Mouse (Mus musculus) midbrain, embryonic 14.5 days (tissue): ENCODE measurements around the gene Nps. TPM values are rescaled to one million over a fixed set of nuclear protein-coding genes. Genes with fewer than 3 reads are reported as not detected.
"Not testable (repeated sequence)": the region's sequence is repeated elsewhere in the genome, so short reads cannot be mapped to it uniquely, and the experiment has no call there.

Experiments used
- ATAC-seq: fragments of 200-750 bp; cut with Nextera tagmentation; 2 replicates; pipeline ENCODE4 v1.8.0; 2017; ENCODE audit warnings: moderate number of reproducible peaks, moderate library complexity; ENCODE audit not compliant: low FRiP score, low TSS enrichment
- DNase-seq: peaks from one replicate; pipeline ENCODE4 v3.0.0-alpha.2; 2015
- H3K27ac ChIP-seq: fragments of 300-500 bp; sonication (generic); replicated peaks from 2 replicates; pipeline ENCODE4 v1.5.1; 2014; ENCODE audit warnings: mild to moderate bottlenecking, low read depth, low read length, moderate library complexity
- H3K27me3 ChIP-seq: fragments of 300-500 bp; sonication (generic); 2 replicates; pipeline ENCODE4 v1.6.1; 2014; ENCODE audit warnings: low read length, control low read depth, mixed read lengths; ENCODE audit not compliant: control insufficient read depth, insufficient read depth
- H3K36me3 ChIP-seq: fragments of 300-500 bp; sonication (generic); 2 replicates; pipeline ENCODE4 v1.6.1; 2014; ENCODE audit warnings: low read length, control low read depth; ENCODE audit not compliant: control insufficient read depth, insufficient read depth
- H3K4me1 ChIP-seq: fragments of 300-500 bp; sonication (generic); 2 replicates; pipeline ENCODE4 v1.6.1; 2014; ENCODE audit warnings: mild to moderate bottlenecking, antibody characterized with exemption, low read length, control low read depth; ENCODE audit not compliant: control insufficient read depth, insufficient read depth
- H3K4me2 ChIP-seq: fragments of 300-500 bp; sonication (generic); 2 replicates; pipeline ENCODE4 v1.6.1; 2014; ENCODE audit warnings: mild to moderate bottlenecking, low read length, moderate library complexity
- H3K4me3 ChIP-seq: fragments of 300-500 bp; sonication (generic); replicated peaks from 2 replicates; pipeline ENCODE4 v1.5.1; 2014; ENCODE audit warnings: low read depth, low read length
- H3K9ac ChIP-seq: fragments of 300-500 bp; sonication (generic); replicated peaks from 2 replicates; pipeline ENCODE4 v1.6.1; 2014; ENCODE audit warnings: mild to moderate bottlenecking, low read length, moderate library complexity
- H3K9me3 ChIP-seq: fragments of 300-500 bp; sonication (generic); 2 replicates; pipeline ENCODE4 v1.6.1; 2016; ENCODE audit warnings: low read length, control low read depth, mixed read lengths; ENCODE audit not compliant: control insufficient read depth
- WGBS: fragments of 180-500 bp; shearing (Covaris S2); extraction: QIAGEN DNeasy Blood & Tissue Kit; methylation state at CpG from one replicate; pipeline ENCODE4 v1.1.7; 2014; 5-methylcytosine and 5-hydroxymethylcytosine counted together
- polyA plus RNA-seq: library from polyadenylated mRNA; unstranded; fragments of >200 nt; fragmentation: Nextera tagmentation; extraction: Ambion mirVana; gene quantifications from 2 replicates; pipeline ENCODE4 v1.2.1, GENCODE M21; 2014

Gene Nps
- 0.81 TPM in 1 of 2 replicates, not detected in the other for polyA plus RNA-seq

DNA sequence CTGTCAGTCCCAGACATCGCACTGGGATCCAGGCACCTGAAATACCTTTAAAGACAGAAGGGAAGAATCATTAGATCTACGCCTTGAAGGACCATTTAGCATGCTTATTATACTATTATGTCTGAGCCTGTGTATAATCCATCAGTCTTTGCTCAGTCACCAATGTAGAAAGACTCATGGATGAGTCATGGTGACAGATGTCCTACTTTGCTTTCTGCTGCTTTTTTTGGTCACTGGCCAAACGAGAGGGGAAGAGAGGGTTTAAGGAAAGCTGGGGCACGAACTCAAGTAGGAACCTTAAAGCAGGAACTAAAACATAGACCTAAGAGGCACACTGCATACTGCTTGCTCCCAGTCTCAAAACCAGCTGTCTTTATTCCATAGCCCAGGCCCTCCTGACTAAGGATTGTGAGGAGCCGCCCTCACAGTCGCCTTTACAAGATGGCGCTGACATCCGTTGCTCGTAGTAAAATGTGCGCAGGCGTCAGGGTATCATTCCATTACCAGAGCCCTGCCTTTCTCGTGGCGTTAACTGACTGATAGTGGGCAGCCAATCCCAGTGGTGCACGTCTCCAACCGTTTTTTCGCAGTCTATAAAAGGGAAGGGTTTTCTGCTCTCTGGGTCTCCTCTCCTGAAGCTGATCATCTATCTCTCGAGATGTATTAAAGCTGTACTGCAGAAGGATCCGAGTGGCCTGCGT is at the start of gene Nps:
Nps (plus strand) TSS at position 651 of the 701 bp plus-strand sequence.
- not testable (repeated sequence) for H3K4me2 ChIP-seq, H3K9me3 ChIP-seq, H3K27ac ChIP-seq, H3K27me3 ChIP-seq, H3K9ac ChIP-seq, H3K4me1 ChIP-seq, ATAC-seq, H3K4me3 ChIP-seq, H3K36me3 ChIP-seq, DNase-seq
- 94% methylated on average over 19 of the region's 19 CpGs for WGBS

DNA sequence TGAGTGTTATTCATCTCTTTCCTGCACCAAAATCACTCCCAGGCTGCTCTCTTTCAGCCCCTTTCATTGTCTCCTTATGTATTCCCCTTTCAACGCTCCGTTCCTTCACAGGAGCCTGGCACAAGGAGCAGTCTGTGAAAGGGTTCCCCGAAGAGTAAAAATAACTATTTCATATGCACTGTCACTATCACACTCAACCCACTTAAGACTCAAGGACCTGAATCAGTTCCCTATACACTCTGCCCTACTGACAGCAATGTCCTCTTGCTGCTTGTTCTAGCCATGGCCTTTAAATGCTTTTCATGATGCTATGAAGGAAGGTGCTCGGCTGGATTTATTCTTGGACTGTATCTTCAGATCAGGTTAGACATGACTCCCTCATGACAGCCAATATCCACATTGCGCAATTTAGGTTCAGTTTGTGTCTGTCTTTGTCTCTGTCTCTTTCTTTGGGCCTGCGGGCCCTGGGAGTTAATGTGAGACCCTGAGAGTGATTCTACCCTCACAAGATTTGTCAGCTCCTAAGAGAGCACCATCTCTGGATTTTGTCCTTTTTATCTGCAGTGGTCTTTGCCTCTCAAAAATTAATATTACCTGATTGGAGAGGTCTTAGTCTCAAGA is 49.4 kb upstream of the Nps start:
- no peak for ATAC-seq
- Histone ChIP-seq H3K4me3 (no peak overlapping the region), H3K27ac (no peak overlapping the region), H3K4me2 (no peak overlapping the region), H3K4me1 (no peaks in the 10 kb centered on the region), H3K9ac (no peak overlapping the region), H3K9me3 (no peaks in the 10 kb centered on the region), H3K27me3 (no peaks in the 10 kb centered on the region), H3K36me3 (no peaks in the 10 kb centered on the region)
- 86% methylated on average over 6 of the region's 6 CpGs for WGBS
- DNase-seq, result no peak

DNA sequence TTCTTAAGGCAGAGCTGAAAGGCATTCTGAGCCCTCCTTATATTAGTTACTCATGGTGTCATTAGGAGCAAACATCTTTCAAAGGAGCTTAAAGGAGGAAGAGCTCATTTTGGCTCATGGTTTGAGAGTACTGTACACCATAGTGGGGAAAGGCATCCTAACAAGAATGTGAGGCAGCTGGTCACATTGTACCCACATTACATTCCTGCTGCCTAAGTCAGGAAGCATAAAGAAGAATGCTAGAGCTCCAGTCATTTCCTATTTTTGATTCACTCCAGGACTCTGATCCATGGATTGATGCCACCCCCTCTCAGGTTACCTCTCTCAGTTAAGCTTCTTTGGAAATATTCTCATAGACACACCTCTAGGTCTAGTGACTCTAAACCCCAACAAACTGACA is 48.2 kb upstream of the Nps start:
- H3K9ac ChIP-seq, result no peak overlapping the region
- H3K27me3 ChIP-seq, result no peaks in the 10 kb centered on the region
- no peaks in the 10 kb centered on the region for H3K4me1 ChIP-seq
- no peak overlapping the region for H3K4me3 ChIP-seq
- H3K36me3 ChIP-seq, result no peaks in the 10 kb centered on the region
- no peak for ATAC-seq
- DNase-seq, result no peak
- no peak overlapping the region for H3K4me2 ChIP-seq
- no peak overlapping the region for H3K27ac ChIP-seq
- no peaks in the 10 kb centered on the region for H3K9me3 ChIP-seq

DNA sequence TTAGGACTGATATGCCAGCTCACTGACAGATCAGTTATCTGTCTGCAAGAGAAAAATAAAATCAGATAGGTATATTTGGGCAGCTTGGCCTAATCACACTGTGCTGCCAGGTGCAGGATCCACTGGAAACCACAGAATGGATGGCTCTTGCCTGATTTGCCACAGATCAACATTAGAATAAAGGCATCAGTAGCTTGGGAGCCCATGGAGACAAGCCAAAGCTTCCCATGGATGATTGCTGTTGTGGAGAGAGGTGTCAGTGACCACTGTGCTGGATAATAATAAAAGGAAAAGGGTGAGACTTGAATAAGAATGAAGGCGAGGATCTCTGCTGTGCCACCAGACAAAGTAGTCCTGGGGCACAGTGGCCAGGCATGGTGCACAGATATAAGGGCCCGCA is 47.7 kb upstream of the Nps start:
- DNase-seq (no peak), ATAC-seq (no peak)
- no peaks in the 10 kb centered on the region for H3K36me3 ChIP-seq

DNA sequence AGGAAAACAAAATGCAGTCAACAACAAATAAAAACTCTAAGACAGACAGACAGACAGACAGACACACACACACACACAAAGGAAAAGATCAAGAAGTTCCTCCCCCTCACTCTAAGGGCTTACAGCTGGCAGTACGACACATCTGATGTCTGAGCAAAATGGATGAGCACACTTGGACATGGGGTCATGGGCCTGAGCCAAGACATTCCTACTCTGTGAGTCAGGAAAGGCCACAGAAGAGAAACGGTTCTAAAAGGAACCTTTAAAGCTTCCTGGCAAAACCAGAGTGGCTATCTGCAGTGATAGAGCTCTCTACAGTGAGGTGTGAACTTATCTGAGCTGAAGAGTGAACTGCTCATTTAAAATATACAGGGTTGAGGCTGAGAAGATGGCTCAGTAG is 46.0 kb upstream of the Nps start:
- no peak for DNase-seq
- ATAC-seq, result no peak
- H3K4me2 ChIP-seq, result no peak overlapping the region
- H3K9ac ChIP-seq, result no peak overlapping the region
- H3K27me3 ChIP-seq, result no peaks in the 10 kb centered on the region
- H3K4me3 ChIP-seq, result no peak overlapping the region
- H3K4me1 ChIP-seq, result no peaks in the 10 kb centered on the region
- WGBS, result 73% methylated on average over 2 of the region's 2 CpGs
- no peak overlapping the region for H3K27ac ChIP-seq
- H3K9me3 ChIP-seq, result no peaks in the 10 kb centered on the region
- no peaks in the 10 kb centered on the region for H3K36me3 ChIP-seq

More for the DNA sequence above, 47.7 kb upstream of the Nps start:
- H3K9me3 ChIP-seq, result no peaks in the 10 kb centered on the region
- 88% methylated on average over 2 of the region's 2 CpGs for WGBS
- H3K4me2 ChIP-seq, result no peak overlapping the region
- H3K4me3 ChIP-seq, result no peak overlapping the region
- H3K9ac ChIP-seq, result no peak overlapping the region
- H3K27ac ChIP-seq, result no peak overlapping the region
- no peaks in the 10 kb centered on the region for H3K4me1 ChIP-seq
- H3K27me3 ChIP-seq, result no peaks in the 10 kb centered on the region

DNA sequence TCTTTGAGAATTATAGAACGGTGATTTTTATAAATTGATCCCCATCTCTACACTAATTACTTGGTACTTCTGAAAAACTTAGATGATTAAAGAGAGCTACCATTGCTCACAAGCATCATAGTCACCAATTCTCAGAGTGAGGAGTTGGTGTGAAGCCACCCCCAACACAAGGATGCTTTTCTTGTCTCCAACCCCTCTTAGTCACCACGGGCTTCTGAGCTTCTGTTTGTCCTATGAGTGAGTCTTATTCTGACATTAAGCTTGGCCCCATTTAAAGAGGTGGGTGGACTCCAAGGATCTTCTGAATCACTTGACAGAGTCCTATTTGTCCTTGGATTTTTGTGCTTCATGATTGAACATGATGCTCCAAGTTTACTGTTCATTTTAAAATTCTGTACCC is 37.0 kb upstream of the Nps start:
- H3K9ac ChIP-seq, result no peak overlapping the region
- ATAC-seq (no peak), DNase-seq (no peak)
- no peaks in the 10 kb centered on the region for H3K27me3 ChIP-seq
- WGBS, result 89% methylated on average over 2 of the region's 2 CpGs
- H3K4me3 ChIP-seq, result no peak overlapping the region
- H3K27ac ChIP-seq, result no peak overlapping the region
- H3K4me2 ChIP-seq, result no peak overlapping the region
- H3K36me3 ChIP-seq, result no peaks in the 10 kb centered on the region
- H3K9me3 ChIP-seq, result no peaks in the 10 kb centered on the region
- H3K4me1 ChIP-seq, result no peaks in the 10 kb centered on the region

DNA sequence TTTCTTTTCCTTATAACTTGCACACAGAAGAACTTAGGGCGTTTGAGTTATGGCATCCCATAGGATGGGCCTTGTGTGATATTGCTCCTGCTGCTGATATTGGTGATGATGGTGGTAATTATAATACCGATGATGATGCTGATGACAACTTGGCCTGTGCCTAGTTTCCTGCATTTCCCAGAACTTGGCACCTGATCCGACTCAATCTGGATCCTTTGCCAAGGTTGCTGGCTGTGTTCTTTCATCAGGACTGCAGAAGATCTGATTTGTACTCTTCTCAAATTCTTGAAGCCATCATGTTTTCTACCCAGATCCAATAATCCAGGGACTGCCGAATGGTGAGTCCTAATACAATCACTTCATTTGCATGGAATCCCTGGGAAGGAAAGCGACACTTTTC is 32.5 kb upstream of the Nps start:
- Histone ChIP-seq H3K4me3 (no peak overlapping the region), H3K27me3 (no peaks in the 10 kb centered on the region), H3K4me1 (no peaks in the 10 kb centered on the region), H3K9ac (no peak overlapping the region), H3K9me3 (no peaks in the 10 kb centered on the region), H3K27ac (no peak overlapping the region), H3K4me2 (no peak overlapping the region), H3K36me3 (no peaks in the 10 kb centered on the region)
- DNase-seq, result no peak
- no peak for ATAC-seq
- 89% methylated on average over 5 of the region's 5 CpGs for WGBS

DNA sequence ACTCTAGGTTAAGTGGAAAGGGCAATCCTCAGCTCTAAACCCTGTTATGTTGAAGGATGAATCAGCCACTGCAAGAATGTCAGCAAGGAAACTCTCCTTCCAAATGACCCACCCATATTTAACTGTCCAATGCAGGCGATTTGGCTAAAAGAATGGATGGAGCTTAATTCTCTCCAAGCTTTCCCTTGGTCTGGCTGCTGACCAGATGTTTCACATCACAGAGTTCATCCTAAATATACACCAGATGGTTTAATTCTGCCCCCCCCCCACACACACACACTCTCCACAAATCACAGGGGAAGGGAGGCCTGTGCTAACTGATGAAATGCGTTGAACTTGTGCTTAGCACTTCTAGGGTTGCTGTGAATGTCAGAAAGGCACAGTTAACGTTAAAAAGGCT is 21.4 kb upstream of the Nps start:
- Histone ChIP-seq H3K4me2 (no peak overlapping the region), H3K27me3 (no peaks in the 10 kb centered on the region), H3K9ac (no peak overlapping the region), H3K36me3 (no peaks in the 10 kb centered on the region), H3K27ac (no peak overlapping the region), H3K9me3 (no peaks in the 10 kb centered on the region), H3K4me3 (no peak overlapping the region), H3K4me1 (no peaks in the 10 kb centered on the region)
- WGBS, result 59% methylated on average over 3 of the region's 3 CpGs
- DNase-seq (peak; percentile 28), ATAC-seq (no peak)

DNA sequence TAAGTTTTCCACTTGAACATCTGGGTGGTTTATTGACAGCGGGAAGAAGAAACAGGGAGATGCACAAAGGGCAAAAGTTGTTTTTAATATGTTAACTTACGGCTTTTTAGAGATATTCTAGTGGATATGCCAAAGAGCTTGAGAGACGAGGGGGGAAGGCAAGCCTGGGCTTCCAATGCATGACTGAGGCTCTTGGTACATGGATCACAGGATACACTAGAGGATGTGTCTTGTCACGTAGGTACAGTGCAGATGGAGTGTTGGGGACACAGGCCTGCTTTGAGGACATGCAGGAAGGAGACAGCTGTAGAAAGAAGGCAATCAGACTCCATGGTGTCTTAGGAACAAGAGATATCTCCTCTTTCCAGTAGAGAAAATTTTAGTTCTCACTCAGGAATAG is 19.1 kb upstream of the Nps start:
- no peak overlapping the region for H3K4me2 ChIP-seq
- no peaks in the 10 kb centered on the region for H3K9me3 ChIP-seq
- no peak overlapping the region for H3K27ac ChIP-seq
- DNase-seq, result no peak
- no peaks in the 10 kb centered on the region for H3K4me1 ChIP-seq
- no peaks in the 10 kb centered on the region for H3K27me3 ChIP-seq
- H3K4me3 ChIP-seq, result no peak overlapping the region
- no peak for ATAC-seq
- no peak overlapping the region for H3K9ac ChIP-seq
- H3K36me3 ChIP-seq, result no peaks in the 10 kb centered on the region
- 88% methylated on average over 4 of the region's 4 CpGs for WGBS
